In genomic region chr13:55494883-55495621, GRCm38 (mm10) we compare ENCODE assay signal across 9 mouse cellular contexts. TPM values are rescaled to one million over a fixed set of nuclear protein-coding genes. Genes with fewer than 3 reads are reported as not detected.
DNase-seq lines count a peak whose midpoint lies in the region; ATAC-seq and TF ChIP-seq lines count a peak whose summit lies in the region.
"Had no signal": no experiment of that assay in that cellular context is flagged by ENCODE, and none has a peak within 500 bp of the region (broad histone marks: within the 10 kb centered on the region; RNA-seq: fewer than 3 reads in every experiment).

No protein-coding gene starts in this region.

- intact Hi-C loops in left cerebral cortex, postnatal 10 days (cut with DNase I), result no loop called here

- H3K9me3 ChIP-seq in heart, embryonic 10.5 days, result no peaks in the 10 kb centered on the region
- H3K9me3 ChIP-seq in midbrain, postnatal 0 days (ENCODE audit: low read length), result no peaks in the 10 kb centered on the region
- H3K9me3 ChIP-seq: limb, embryonic 15.5 days had no signal

- peaks cover 62% of the 10 kb centered on the region for H3K27me3 ChIP-seq in heart, embryonic 10.5 days (ENCODE audit: insufficient read depth, poor library complexity, severe bottlenecking)
- no peaks in the 10 kb centered on the region for H3K27me3 ChIP-seq in midbrain, postnatal 0 days (ENCODE audit: insufficient read depth, low read length)
- H3K27me3 ChIP-seq: limb, embryonic 15.5 days had no signal

- ATAC-seq in midbrain, postnatal 0 days (ENCODE audit: low FRiP score), result no peak

- peak overlapping the region; percentile 47; the same call in 1 of the 2 replicates for H3K27ac ChIP-seq in heart, embryonic 10.5 days
- H3K27ac ChIP-seq in midbrain, postnatal 0 days (ENCODE audit: low read depth, low read length), result no peak overlapping the region
- H3K27ac ChIP-seq: limb, embryonic 15.5 days had no signal

- TF ChIP-seq CTCF in midbrain, postnatal 0 days (IDR thresholded peaks at IDR 0.05), result no peak

- 6% methylated on average over 18 of the region's 18 CpGs for WGBS in heart, embryonic 10.5 days
- 19% methylated on average over 18 of the region's 18 CpGs for WGBS in midbrain, postnatal 0 days

- peaks cover 29% of the 10 kb centered on the region for H3K36me3 ChIP-seq in heart, embryonic 10.5 days
- H3K36me3 ChIP-seq in midbrain, postnatal 0 days (ENCODE audit: insufficient read depth, low read length), result peaks cover 6% of the 10 kb centered on the region; the same call in 1 of the 2 replicates

- peak overlapping the region; percentile 18; the same call in 1 of the 2 replicates for H3K4me3 ChIP-seq in heart, embryonic 10.5 days
- H3K4me3 ChIP-seq in midbrain, postnatal 0 days (ENCODE audit: low read depth, low read length), result no peak overlapping the region
- H3K4me3 ChIP-seq: limb, embryonic 15.5 days had no signal

- H3K4me2 ChIP-seq in midbrain, postnatal 0 days (ENCODE audit: low read depth, low read length, poor library complexity, severe bottlenecking), result no peak overlapping the region
- H3K4me2 ChIP-seq: limb, embryonic 15.5 days had no signal

- no peak overlapping the region for H3K9ac ChIP-seq in midbrain, postnatal 0 days (replicated peaks; ENCODE audit: low read length, poor library complexity, severe bottlenecking)
- H3K9ac ChIP-seq: limb, embryonic 15.5 days had no signal

- peaks cover 34% of the 10 kb centered on the region for H3K4me1 ChIP-seq in heart, embryonic 10.5 days
- H3K4me1 ChIP-seq in midbrain, postnatal 0 days (ENCODE audit: insufficient read depth, low read length), result peaks cover 4% of the 10 kb centered on the region

- peak; percentile 98 for DNase-seq in heart, adult 11 months
- DNase-seq in heart, adult 8-10 months (ENCODE audit: low spot score), result no peak
- peak; percentile 72 for DNase-seq in cerebellum, adult 8-10 months
- DNase-seq in heart, embryonic 10.5 days (ENCODE audit: low spot score), result peak; percentile 91
- DNase-seq in layer of hippocampus, postnatal 36 days, result peak; percentile 44 to 65
- DNase-seq in midbrain, postnatal 0 days (ENCODE audit: low spot score), result peak; percentile 72
- DNase-seq in left cerebral cortex, postnatal 10 days (ENCODE audit: extremely low spot score in 1 of 2, low spot score in 2 of 2), result no peak
- DNase-seq in embryo, embryonic 9.5 days (ENCODE audit: extremely low spot score), result no peak

RNA-seq across cellular contexts. Expression of gene Dbn1, which starts 7.1 kb away (rescaled TPM):
- 1 to 10 TPM; 3.8 to 6.4 (median 5.1) TPM for total RNA-seq in heart, adult 8-10 months (2022)
- polyA plus RNA-seq in heart, embryonic 10.5 days (2016; fragmentation: Nextera tagmentation; extraction: Ambion mirVana), result 101 and 166 TPM in 2 replicates
- 100 to 1,000 TPM; 388 to 393 TPM for total RNA-seq in layer of hippocampus, postnatal 36 days (2021)
- 498 and 510 TPM in 2 replicates for total RNA-seq in midbrain, postnatal 0 days (2014; rRNA removed)
- 482 and 484 TPM in 2 replicates for polyA plus RNA-seq in midbrain, postnatal 0 days (2015; fragmentation: Nextera tagmentation; extraction: Ambion mirVana)
- 100 to 1,000 TPM; 350 to 366 TPM for total RNA-seq in left cerebral cortex, postnatal 10 days (2021)

RNA-seq across cellular contexts. Expression of gene Pdlim7, which starts 18.4 kb away (rescaled TPM):
- 10 to 100 TPM; 38.4 to 49.4 (median 49.0) TPM for total RNA-seq in heart, adult 8-10 months (2022)
- 397 and 462 TPM in 2 replicates for polyA plus RNA-seq in heart, embryonic 10.5 days (2016; fragmentation: Nextera tagmentation; extraction: Ambion mirVana)
- total RNA-seq in layer of hippocampus, postnatal 36 days (2021), result 10 to 100 TPM; 89.6 to 94.1 TPM
- total RNA-seq in midbrain, postnatal 0 days (2014; rRNA removed), result 32.3 and 41.3 TPM in 2 replicates
- 153 and 171 TPM in 2 replicates for polyA plus RNA-seq in midbrain, postnatal 0 days (2015; fragmentation: Nextera tagmentation; extraction: Ambion mirVana)
- 10 to 100 TPM; 60.1 to 61.4 TPM for total RNA-seq in left cerebral cortex, postnatal 10 days (2021)

RNA-seq across cellular contexts. Expression of gene Prr7, which starts 31.0 kb away (rescaled TPM):
- total RNA-seq in heart, adult 8-10 months (2022), result 1 to 10 TPM in 1 of 4 experiments, under 1 TPM in 3; 0.44 to 1.2 (median 0.65) TPM
- 0.17 and 0.21 TPM in 2 replicates for polyA plus RNA-seq in heart, embryonic 10.5 days (2016; fragmentation: Nextera tagmentation; extraction: Ambion mirVana)
- 10 to 100 TPM; 86.1 to 86.6 TPM for total RNA-seq in layer of hippocampus, postnatal 36 days (2021)
- total RNA-seq in midbrain, postnatal 0 days (2014; rRNA removed), result 101 and 131 TPM in 2 replicates
- polyA plus RNA-seq in midbrain, postnatal 0 days (2015; fragmentation: Nextera tagmentation; extraction: Ambion mirVana), result 6.6 and 8.1 TPM in 2 replicates
- total RNA-seq in left cerebral cortex, postnatal 10 days (2021), result 100 to 1,000 TPM in 1 of 2 experiments, 10 to 100 TPM in 1; 91.9 to 103 TPM

RNA-seq across cellular contexts. Expression of gene Dok3, which starts 34.0 kb away (rescaled TPM):
- 1 to 10 TPM in 3 of 4 experiments, under 1 TPM in 1; 0.97 to 3.8 (median 1.4) TPM for total RNA-seq in heart, adult 8-10 months (2022)
- polyA plus RNA-seq in heart, embryonic 10.5 days (2016; fragmentation: Nextera tagmentation; extraction: Ambion mirVana), result 0.57 and 2.4 TPM in 2 replicates
- 10 to 100 TPM; 17.0 to 20.6 TPM for total RNA-seq in layer of hippocampus, postnatal 36 days (2021)
- 3.0 and 4.5 TPM in 2 replicates for total RNA-seq in midbrain, postnatal 0 days (2014; rRNA removed)
- polyA plus RNA-seq in midbrain, postnatal 0 days (2015; fragmentation: Nextera tagmentation; extraction: Ambion mirVana), result 1.4 and 1.6 TPM in 2 replicates
- total RNA-seq in left cerebral cortex, postnatal 10 days (2021), result 1 to 10 TPM; 4.3 to 4.5 TPM

RNA-seq across cellular contexts. Expression of gene Ddx41, which starts 41.4 kb away (rescaled TPM):
- 10 to 100 TPM; 11.8 to 17.0 (median 13.7) TPM for total RNA-seq in heart, adult 8-10 months (2022)
- 43.4 and 64.1 TPM in 2 replicates for polyA plus RNA-seq in heart, embryonic 10.5 days (2016; fragmentation: Nextera tagmentation; extraction: Ambion mirVana)
- 10 to 100 TPM; 59.4 to 60.2 TPM for total RNA-seq in layer of hippocampus, postnatal 36 days (2021)
- 51.9 and 58.9 TPM in 2 replicates for total RNA-seq in midbrain, postnatal 0 days (2014; rRNA removed)
- 45.4 and 49.1 TPM in 2 replicates for polyA plus RNA-seq in midbrain, postnatal 0 days (2015; fragmentation: Nextera tagmentation; extraction: Ambion mirVana)
- total RNA-seq in left cerebral cortex, postnatal 10 days (2021), result 10 to 100 TPM; 42.0 to 43.4 TPM

Comparison
In these comparisons a context has a peak if more than half of its experiments do, and no peak if none do; other contexts are left out.
1. DNase-seq: peak in heart, adult 11 months (single experiment), cerebellum, adult 8-10 months (single experiment), heart, embryonic 10.5 days (single experiment), layer of hippocampus, postnatal 36 days (2 of 2) and midbrain, postnatal 0 days (single experiment); none in heart, adult 8-10 months (single experiment), left cerebral cortex, postnatal 10 days (0 of 2) and embryo, embryonic 9.5 days (single experiment).
2. RNA of gene Dbn1, which starts 7.1 kb away (total RNA-seq): 498 to 510 TPM in midbrain, postnatal 0 days, 388 to 393 TPM in layer of hippocampus, postnatal 36 days and 350 to 366 TPM in left cerebral cortex, postnatal 10 days; 3.8 to 6.4 TPM in heart, adult 8-10 months; every median in the first group is over 10 times any median in the second.
3. RNA of gene Prr7, which starts 31.0 kb away (total RNA-seq): 101 to 131 TPM in midbrain, postnatal 0 days, 91.9 to 103 TPM in left cerebral cortex, postnatal 10 days and 86.1 to 86.6 TPM in layer of hippocampus, postnatal 36 days; 0.44 to 1.2 TPM in heart, adult 8-10 months; every median in the first group is over 10 times any median in the second.